Mouse (Mus musculus) heart, adult 2 months (tissue): ENCODE measurements at regions not wholly inside any gene's neighbourhood (a gene's known extent, or its start where the extent isn't known, plus 50 kb on each side); places are given as distances from the start of the nearest gene placed in this dataset.

Experiments
- CTCF ChIP-seq: fragments of 200-600 bp; IDR thresholded peaks from 2 replicates; pipeline ENCODE4 v1.8.1; 2022; ENCODE audit warnings: antibody characterized with exemption, mild to moderate bottlenecking, moderate library complexity
- EP300 ChIP-seq: fragments of 200-500 bp; IDR thresholded peaks from 2 replicates; pipeline ENCODE4 v1.6.1; 2011; ENCODE audit warnings: low read depth, low read length, control low read depth; ENCODE audit not compliant: insufficient read depth
- POLR2A ChIP-seq: fragments of 200-500 bp; IDR thresholded peaks from 2 replicates; pipeline ENCODE4 v1.6.1; 2011; ENCODE audit warnings: mild to moderate bottlenecking, low read depth, low read length, control low read depth; ENCODE audit not compliant: insufficient read depth

DNA sequence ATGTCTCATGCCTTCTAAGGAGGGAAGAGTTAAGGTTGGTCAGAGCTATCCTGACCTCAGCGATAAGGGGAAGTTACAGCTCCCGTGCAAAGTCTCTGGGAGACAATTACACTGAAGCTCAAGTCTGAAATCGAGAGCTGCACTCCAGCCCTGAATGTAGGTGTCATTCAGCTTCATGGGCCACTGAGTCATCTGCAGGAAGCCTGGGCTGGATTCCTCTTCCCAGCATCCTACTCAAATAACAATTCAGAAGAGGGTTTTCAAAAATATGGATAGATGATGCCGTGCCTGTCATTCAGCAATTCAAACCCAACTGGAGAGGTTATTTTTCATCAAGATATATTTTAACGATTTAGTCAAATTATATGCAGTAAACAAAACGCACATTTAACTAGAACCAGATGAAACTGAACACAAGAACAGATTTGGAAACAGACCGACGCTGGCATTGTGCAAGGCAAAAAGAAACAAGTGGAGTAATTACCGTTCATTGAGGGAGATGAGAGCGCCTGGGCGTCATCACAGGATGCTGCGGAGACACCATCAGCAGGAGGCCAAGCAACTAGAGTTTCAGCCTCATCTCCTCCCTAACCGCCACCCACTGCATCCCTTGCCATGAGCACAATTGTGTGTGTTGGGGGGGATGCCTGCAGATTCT lies 57.8 kb upstream of the Cfap46 start:
- TF ChIP-seq CTCF (no peak), EP300 (no peak), POLR2A (no peak)
